In the genomic region with DNA sequence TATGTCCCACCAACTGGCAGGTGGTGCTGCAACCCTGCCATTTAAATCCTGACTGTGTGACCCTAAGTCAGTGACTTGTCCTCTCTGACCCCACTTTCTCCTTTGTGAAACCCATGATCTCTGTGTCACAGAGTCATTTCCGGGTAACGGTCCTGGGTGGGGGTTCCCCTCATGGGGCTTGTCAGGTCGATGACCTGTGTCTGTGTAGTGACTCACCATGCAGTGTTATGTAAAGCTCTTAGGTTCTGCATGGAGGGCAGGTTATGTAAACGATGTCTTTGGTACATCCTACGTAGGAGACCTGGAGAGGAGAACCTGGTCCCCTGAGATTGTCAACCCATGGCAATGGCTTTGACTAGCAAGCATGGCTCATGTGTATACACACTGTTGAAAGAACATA, we compare ENCODE assay signal across 21 mouse cellular contexts. TPM values are rescaled to one million over a fixed set of nuclear protein-coding genes. Genes with fewer than 3 reads are reported as not detected.
DNase-seq lines count a peak whose midpoint lies in the region; ATAC-seq lines count a peak whose summit lies in the region.
"Had no signal": no experiment of that assay in that cellular context is flagged by ENCODE, and none has a peak within 500 bp of the region (broad histone marks: within the 10 kb centered on the region; RNA-seq: fewer than 3 reads in every experiment).

No protein-coding gene starts in this region.

- H3K9ac ChIP-seq in midbrain, embryonic 11.5 days (ENCODE audit: low read length): no peak overlapping the region
- H3K9ac ChIP-seq: forebrain, embryonic 15.5 days; hindbrain, embryonic 15.5 days; lung, embryonic 14.5 days; midbrain, embryonic 12.5 days had no signal

- no peak overlapping the region for H3K4me2 ChIP-seq in midbrain, embryonic 11.5 days
- H3K4me2 ChIP-seq: forebrain, embryonic 15.5 days; hindbrain, embryonic 15.5 days; lung, embryonic 14.5 days; midbrain, embryonic 12.5 days had no signal

- peaks cover 20% of the 10 kb centered on the region for H3K27me3 ChIP-seq in heart, embryonic 10.5 days (ENCODE audit: insufficient read depth, poor library complexity, severe bottlenecking)
- peaks cover 2% of the 10 kb centered on the region; the same call in 1 of the 2 replicates for H3K27me3 ChIP-seq in midbrain, embryonic 11.5 days (ENCODE audit: control insufficient read depth, insufficient read depth, low read length)
- peaks cover 33% of the 10 kb centered on the region for H3K27me3 ChIP-seq in midbrain, embryonic 10.5 days (ENCODE audit: low read depth, poor library complexity, severe bottlenecking)
- H3K27me3 ChIP-seq in splenic B cell, adult 2 months (ENCODE audit: control insufficient read depth, insufficient read depth, low read length, poor library complexity, severe bottlenecking): no peaks in the 10 kb centered on the region
- H3K27me3 ChIP-seq: forebrain, embryonic 15.5 days; hindbrain, embryonic 15.5 days had no signal

- no peak overlapping the region for H3K4me3 ChIP-seq in heart, embryonic 10.5 days
- no peak overlapping the region for H3K4me3 ChIP-seq in midbrain, embryonic 11.5 days (ENCODE audit: low read depth, low read length)
- no peak overlapping the region for H3K4me3 ChIP-seq in midbrain, embryonic 10.5 days
- H3K4me3 ChIP-seq: forebrain, embryonic 15.5 days; gastrocnemius, adult 2 months; hindbrain, embryonic 15.5 days; midbrain, embryonic 12.5 days had no signal

- peak; percentile 90 for DNase-seq in heart, adult 11 months
- no peak for DNase-seq in heart, embryonic 10.5 days (ENCODE audit: low spot score)
- peak; percentile 68 for DNase-seq in midbrain, embryonic 11.5 days (ENCODE audit: low spot score, missing footprints)
- no peak for DNase-seq in midbrain, embryonic 10.5 days (ENCODE audit: low spot score)
- DNase-seq in induced T-regulatory cell, adult 2 months (ENCODE audit: low read depth): peak; percentile 93
- peak; percentile 97 for DNase-seq in splenic B cell, adult 2 months (ENCODE audit: low read depth, low spot score)
- DNase-seq in cerebellum, postnatal 25 days: no peak
- DNase-seq in right cerebral cortex, postnatal 10 days (ENCODE audit: low spot score in 2 of 2): no peak
- DNase-seq: adrenal gland, postnatal 10 days; cerebellum, adult 18-20 months; gastrocnemius, adult 2 months; heart, postnatal 14 days; kidney, adult 8-10 months; lung, embryonic 14.5 days; thymus, postnatal 25 days had no signal

- H3K36me3 ChIP-seq in heart, embryonic 10.5 days: no peaks in the 10 kb centered on the region
- H3K36me3 ChIP-seq in midbrain, embryonic 11.5 days (ENCODE audit: control insufficient read depth, insufficient read depth, low read length): no peaks in the 10 kb centered on the region
- no peaks in the 10 kb centered on the region for H3K36me3 ChIP-seq in midbrain, embryonic 10.5 days
- H3K36me3 ChIP-seq in splenic B cell, adult 2 months (ENCODE audit: control insufficient read depth, insufficient read depth, low read length, poor library complexity, severe bottlenecking): no peaks in the 10 kb centered on the region
- H3K36me3 ChIP-seq: forebrain, embryonic 15.5 days; G1E; hindbrain, embryonic 15.5 days; midbrain, embryonic 12.5 days had no signal

- H3K9me3 ChIP-seq in heart, embryonic 10.5 days: no peaks in the 10 kb centered on the region
- no peaks in the 10 kb centered on the region for H3K9me3 ChIP-seq in midbrain, embryonic 11.5 days (ENCODE audit: control insufficient read depth, low read length)
- no peaks in the 10 kb centered on the region for H3K9me3 ChIP-seq in midbrain, embryonic 10.5 days (replicated peaks)
- H3K9me3 ChIP-seq: forebrain, embryonic 15.5 days; G1E; hindbrain, embryonic 15.5 days; midbrain, embryonic 12.5 days had no signal

- H3K4me1 ChIP-seq in heart, embryonic 10.5 days: peaks cover 44% of the 10 kb centered on the region
- peaks cover 14% of the 10 kb centered on the region for H3K4me1 ChIP-seq in midbrain, embryonic 11.5 days (ENCODE audit: control insufficient read depth, insufficient read depth, low read length)
- peaks cover 45% of the 10 kb centered on the region for H3K4me1 ChIP-seq in midbrain, embryonic 10.5 days

- 54% methylated on average over 5 of the region's 5 CpGs for WGBS in heart, embryonic 10.5 days
- 61% methylated on average over 5 of the region's 5 CpGs for WGBS in midbrain, embryonic 11.5 days
- WGBS in midbrain, embryonic 10.5 days: 78% methylated on average over 5 of the region's 5 CpGs

- H3K27ac ChIP-seq in heart, embryonic 10.5 days: no peak overlapping the region
- no peak overlapping the region for H3K27ac ChIP-seq in midbrain, embryonic 11.5 days (ENCODE audit: low read depth, low read length)
- no peak overlapping the region for H3K27ac ChIP-seq in midbrain, embryonic 10.5 days (replicated peaks)
- H3K27ac ChIP-seq: forebrain, embryonic 15.5 days; gastrocnemius, adult 2 months; hindbrain, embryonic 15.5 days; midbrain, embryonic 12.5 days had no signal

- ATAC-seq in midbrain, embryonic 11.5 days (ENCODE audit: low FRiP score): no peak
- ATAC-seq: forebrain, embryonic 15.5 days had no signal

RNA-seq across cellular contexts. Expression of a gene that starts 11.6 kb away (rescaled TPM):
- polyA plus RNA-seq in heart, embryonic 10.5 days (2016; fragmentation: Nextera tagmentation; extraction: Ambion mirVana): 0.24 and 0.27 TPM in 2 replicates
- 0.04 TPM in 1 of 2 replicates, not detected in the other for polyA plus RNA-seq in midbrain, embryonic 11.5 days (2014; fragmentation: Nextera tagmentation; extraction: Ambion mirVana)
- polyA plus RNA-seq in midbrain, embryonic 10.5 days (2016; fragmentation: Nextera tagmentation; extraction: Ambion mirVana): 0.02 TPM in 1 of 2 replicates, not detected in the other
- polyA plus RNA-seq: limb, embryonic 11.5 days; lung, embryonic 14.5 days; neural tube, embryonic 11.5 days had no signal

RNA-seq across cellular contexts. Expression of a gene that starts 23.1 kb away (rescaled TPM):
- polyA plus RNA-seq in heart, embryonic 10.5 days (2016; fragmentation: Nextera tagmentation; extraction: Ambion mirVana): 74.0 and 84.2 TPM in 2 replicates
- polyA plus RNA-seq in midbrain, embryonic 11.5 days (2014; fragmentation: Nextera tagmentation; extraction: Ambion mirVana): 111 and 118 TPM in 2 replicates
- polyA plus RNA-seq in midbrain, embryonic 10.5 days (2016; fragmentation: Nextera tagmentation; extraction: Ambion mirVana): 117 and 118 TPM in 2 replicates

RNA-seq across cellular contexts. Expression of a gene that starts 37.8 kb away (rescaled TPM):
- polyA plus RNA-seq in heart, embryonic 10.5 days (2016; fragmentation: Nextera tagmentation; extraction: Ambion mirVana): 23.2 and 27.8 TPM in 2 replicates
- polyA plus RNA-seq in midbrain, embryonic 11.5 days (2014; fragmentation: Nextera tagmentation; extraction: Ambion mirVana): 15.1 and 15.4 TPM in 2 replicates
- 23.2 and 24.7 TPM in 2 replicates for polyA plus RNA-seq in midbrain, embryonic 10.5 days (2016; fragmentation: Nextera tagmentation; extraction: Ambion mirVana)

RNA-seq across cellular contexts. Expression of a gene that starts 38.1 kb away (rescaled TPM):
- 12.0 and 16.2 TPM in 2 replicates for polyA plus RNA-seq in heart, embryonic 10.5 days (2016; fragmentation: Nextera tagmentation; extraction: Ambion mirVana)
- polyA plus RNA-seq in midbrain, embryonic 11.5 days (2014; fragmentation: Nextera tagmentation; extraction: Ambion mirVana): 3.0 and 3.2 TPM in 2 replicates
- 4.9 and 6.0 TPM in 2 replicates for polyA plus RNA-seq in midbrain, embryonic 10.5 days (2016; fragmentation: Nextera tagmentation; extraction: Ambion mirVana)

RNA-seq across cellular contexts. Expression of a gene that starts 39.0 kb away (rescaled TPM):
- 22.4 and 26.0 TPM in 2 replicates for polyA plus RNA-seq in heart, embryonic 10.5 days (2016; fragmentation: Nextera tagmentation; extraction: Ambion mirVana)
- 48.5 and 53.2 TPM in 2 replicates for polyA plus RNA-seq in midbrain, embryonic 11.5 days (2014; fragmentation: Nextera tagmentation; extraction: Ambion mirVana)
- polyA plus RNA-seq in midbrain, embryonic 10.5 days (2016; fragmentation: Nextera tagmentation; extraction: Ambion mirVana): 41.9 and 48.6 TPM in 2 replicates

Comparison
In these comparisons a context has a peak if more than half of its experiments do, and no peak if none do; other contexts are left out.
1. DNase-seq: peak in heart, adult 11 months (single experiment), midbrain, embryonic 11.5 days (single experiment), induced T-regulatory cell, adult 2 months (single experiment) and splenic B cell, adult 2 months (single experiment); none in heart, embryonic 10.5 days (single experiment), midbrain, embryonic 10.5 days (single experiment), cerebellum, postnatal 25 days (0 of 2) and right cerebral cortex, postnatal 10 days (0 of 2).